Mouse (Mus musculus) E14TG2a.4 (cell line): ENCODE data around the gene Ccdc151.
A peak's percentile ranks its signal among the peaks of the same experiment; 100 is the strongest.

Experiments used
- H3K27me3 ChIP-seq: 2 replicates; pipeline ENCODE4 v1.6.1; 2014; ENCODE audit warnings: low read length, control low read depth; ENCODE audit not compliant: insufficient read depth
- H3K36me3 ChIP-seq: 2 replicates; pipeline ENCODE4 v1.6.1; 2014; ENCODE audit warnings: low read length, control low read depth; ENCODE audit not compliant: insufficient read depth
- H3K4me1 ChIP-seq: replicated peaks from 2 replicates; pipeline ENCODE4 v1.6.1; 2014; ENCODE audit warnings: low read depth, low read length, control low read depth
- H3K4me3 ChIP-seq: replicated peaks from 2 replicates; pipeline ENCODE4 v1.5.1; 2014; ENCODE audit warnings: mild to moderate bottlenecking, low read length
- H3K9me3 ChIP-seq: 2 replicates; pipeline ENCODE4 v1.6.1; 2014; ENCODE audit warnings: low read length, control low read depth
- CTCF ChIP-seq: conservative IDR thresholded peaks from 2 replicates; pipeline ENCODE4 v1.5.1; 2014; ENCODE audit warnings: low read length
- NANOG ChIP-seq: IDR thresholded peaks from 2 replicates; pipeline ENCODE4 v1.6.1; 2014; ENCODE audit warnings: borderline replicate concordance, low read length, mixed read lengths
- POU5F1 ChIP-seq: IDR thresholded peaks from 2 replicates; pipeline ENCODE4 v1.6.1; 2014; ENCODE audit warnings: low read length, borderline replicate concordance

The Ccdc151 gene

GRCm38 (mm10) chr9:21944267-21944666, 58.2 kb downstream of the Ccdc151 start:
- peak overlapping the region; percentile 59; the same call in 1 of the 2 replicates for H3K4me3 ChIP-seq

DNA sequence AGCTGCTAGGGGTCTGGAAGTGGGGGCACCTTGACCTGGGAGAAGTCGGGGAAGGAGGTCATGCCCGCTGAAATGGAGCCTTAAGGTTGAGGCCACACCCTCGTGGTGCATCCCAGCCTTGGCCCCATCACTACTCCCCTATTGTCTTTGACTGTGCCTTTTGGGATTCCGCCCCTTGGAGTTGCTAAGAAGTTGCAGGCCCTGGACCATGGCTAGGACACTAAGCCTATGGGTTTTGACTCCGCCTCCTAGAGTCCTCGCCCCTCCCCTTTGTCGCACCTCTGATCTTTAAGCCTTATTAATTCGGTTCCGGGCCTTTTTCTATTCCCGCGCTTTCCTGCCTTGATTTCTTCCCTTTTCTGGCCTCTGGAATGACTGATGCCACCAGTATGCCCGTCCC, 58.8 kb downstream of the Ccdc151 start:
- Histone ChIP-seq H3K4me3 (peak overlapping the region; percentile 59), H3K27me3 (peaks cover 42% of the 10 kb centered on the region), H3K36me3 (peaks cover 7% of the 10 kb centered on the region), H3K4me1 (peaks cover 41% of the 10 kb centered on the region), H3K9me3 (no peaks in the 10 kb centered on the region)
- no peak for TF ChIP-seq POU5F1
- no peak for TF ChIP-seq CTCF
- no peak for TF ChIP-seq NANOG

More at GRCm38 (mm10) chr9:21944267-21944666, 58.2 kb downstream of the Ccdc151 start:
- Histone ChIP-seq H3K9me3 (no peaks in the 10 kb centered on the region), H3K36me3 (peaks cover 7% of the 10 kb centered on the region), H3K4me1 (peaks cover 42% of the 10 kb centered on the region), H3K27me3 (peaks cover 48% of the 10 kb centered on the region)
- TF ChIP-seq CTCF (no peak), POU5F1 (no peak), NANOG (no peak)

DNA sequence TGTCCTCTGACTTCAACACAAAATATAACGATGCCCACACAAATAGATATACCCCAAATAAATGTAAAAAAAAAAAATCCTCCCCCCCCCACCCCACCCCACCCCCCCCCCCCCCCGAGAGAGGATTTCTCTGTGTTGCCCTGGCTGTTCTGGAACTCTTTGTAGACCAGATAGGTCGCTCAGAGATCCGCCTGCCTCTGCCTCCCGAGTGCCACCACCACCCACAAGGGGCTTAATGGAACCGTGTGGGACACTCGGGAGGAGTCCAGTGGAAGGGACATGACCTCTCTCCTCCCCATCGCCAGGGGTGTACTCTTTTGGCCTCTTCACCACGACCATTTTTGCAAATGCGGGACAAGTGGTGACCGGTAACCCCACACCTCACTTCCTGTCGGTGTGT, 59.4 kb downstream of the Ccdc151 start:
- no peak for TF ChIP-seq NANOG
- TF ChIP-seq POU5F1, result no peak
- no peak for TF ChIP-seq CTCF
- H3K36me3 ChIP-seq, result peaks cover 7% of the 10 kb centered on the region
- peaks cover 40% of the 10 kb centered on the region for H3K27me3 ChIP-seq
- peaks cover 35% of the 10 kb centered on the region for H3K4me1 ChIP-seq
- peak overlapping the region; percentile 59 for H3K4me3 ChIP-seq
- H3K9me3 ChIP-seq, result no peaks in the 10 kb centered on the region
